Mouse (Mus musculus) heart, postnatal 36 days (tissue): ENCODE measurements around the gene 4430402I18Rik. TPM values are rescaled to one million over a fixed set of nuclear protein-coding genes. Genes with fewer than 3 reads are reported as not detected.
A peak's percentile ranks its signal among the peaks of the same experiment; 100 is the strongest.
"Not testable (repeated sequence)": the region's sequence is repeated elsewhere in the genome, so short reads cannot be mapped to it uniquely, and the experiment has no call there.

Experiments used
- DNase-seq, 2 experiments: peaks; one replicate each; pipeline ENCODE4 v3.0.0; 2021 to 2022
- intact Hi-C: fragments of 180-260 bp; cut with DNase I; formaldehyde crosslinking; loops from one replicate; pipeline ENCODE4 v1.15.1; 2025
- total RNA-seq, 2 experiments: library from RNA; stranded (reverse); gene quantifications; 2 replicates each; pipeline ENCODE4 v1.2.3; 2021

Gene 4430402I18Rik
- 10 to 100 TPM; 22.9 to 25.9 TPM for total RNA-seq

- no peak for DNase-seq
- intact Hi-C loops: no loop called here
Observed at GRCm38 (mm10) chr19:28967652-28968051, at the start of gene 4430402I18Rik. Gene 4430402I18Rik, minus strand, starts transcription at chr19:28967800.

- intact Hi-C loops: no loop called here
- DNase-seq: no peak
Observed at GRCm38 (mm10) chr19:29016786-29017185, 49.2 kb upstream of the 4430402I18Rik start.

DNA sequence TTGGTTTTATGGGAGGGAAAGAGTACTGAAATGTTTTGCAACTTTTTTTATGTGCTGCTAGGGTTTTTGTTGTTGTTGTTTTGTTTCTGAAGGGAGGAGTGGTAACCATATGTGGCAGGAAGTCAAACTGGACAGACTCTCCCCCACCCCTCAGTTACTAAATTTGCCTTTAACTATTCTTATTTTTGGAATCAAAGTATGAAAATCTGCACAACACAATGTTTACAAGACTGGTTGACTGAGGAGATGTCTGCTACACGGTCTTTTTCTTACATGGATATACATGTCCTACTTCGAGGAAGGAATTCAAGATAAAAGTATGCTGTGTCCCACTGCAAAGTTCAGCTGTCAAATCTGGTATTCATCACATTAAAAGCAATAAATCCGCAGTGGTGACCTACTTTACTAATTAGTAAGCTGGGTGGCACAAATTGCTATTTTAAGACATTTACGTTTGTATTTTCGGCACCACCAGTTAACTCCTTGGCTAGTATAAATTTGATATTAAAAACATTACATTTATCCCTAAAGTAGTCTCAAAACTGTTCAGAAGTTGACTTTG is 48.7 kb upstream of the 4430402I18Rik start:
- intact Hi-C loops: no loop called here
- no peak for DNase-seq

GRCm38 (mm10) chr19:29015410-29016203 is 48.0 kb upstream of the 4430402I18Rik start:
- DNase-seq: no peak
- intact Hi-C loops: no loop called here

GRCm38 (mm10) chr19:29014466-29015055 is 47.0 kb upstream of the 4430402I18Rik start:
- intact Hi-C loops: no loop called here
- no peak for DNase-seq

- intact Hi-C loops: no loop called here
Observed at GRCm38 (mm10) chr19:29011355-29011990, 43.9 kb upstream of the 4430402I18Rik start.

DNA sequence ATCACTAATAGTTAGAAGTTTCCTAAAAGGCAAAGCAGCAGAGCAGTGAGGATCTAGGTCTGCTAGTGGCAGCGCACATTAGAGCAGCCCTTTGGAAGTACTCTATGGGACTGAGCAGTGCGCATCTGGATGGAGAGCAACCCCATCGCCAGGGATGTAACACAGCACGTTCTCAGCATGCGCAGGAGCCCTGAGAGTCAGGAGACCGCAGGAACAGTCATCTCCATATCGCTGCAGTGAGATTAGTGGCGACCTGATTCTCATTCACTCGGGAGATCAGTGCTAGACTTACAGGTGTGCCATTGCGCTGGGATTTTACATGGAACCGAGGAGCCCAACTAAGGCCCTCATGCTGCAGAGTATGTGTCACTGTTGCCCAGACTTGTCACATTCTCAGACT is 41.4 kb upstream of the 4430402I18Rik start:
- intact Hi-C loops: no loop called here
- DNase-seq: no peak

More at GRCm38 (mm10) chr19:29011355-29011990, 43.9 kb upstream of the 4430402I18Rik start:
- no peak for DNase-seq

GRCm38 (mm10) chr19:29008069-29008706 is 40.6 kb upstream of the 4430402I18Rik start:
- intact Hi-C loops: no loop called here
- no peak for DNase-seq

DNA sequence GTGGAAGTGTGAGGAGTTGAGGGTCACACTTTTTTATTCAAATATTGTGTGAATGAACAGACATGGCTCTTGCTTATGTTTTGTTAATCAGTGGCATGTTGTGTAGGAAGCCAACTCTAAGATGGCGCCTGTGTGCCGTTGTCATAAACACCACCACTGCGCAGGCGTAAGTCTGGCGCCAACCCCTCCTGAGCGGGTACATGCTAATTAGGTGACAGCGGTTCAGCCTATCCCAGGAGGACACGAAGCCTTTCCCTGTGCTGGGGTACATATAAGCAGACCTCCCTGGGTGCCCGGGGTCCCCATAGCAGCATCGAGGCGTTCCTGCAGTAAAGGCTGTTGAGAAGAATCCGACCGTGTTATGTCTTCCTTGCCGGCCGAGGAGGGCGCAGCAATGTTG is 32.7 kb upstream of the 4430402I18Rik start:
- DNase-seq, intact Hi-C loops: not testable (repeated sequence)

- intact Hi-C loops: no loop called here
- no peak for DNase-seq
Observed at GRCm38 (mm10) chr19:28997976-28998630, 30.5 kb upstream of the 4430402I18Rik start.

GRCm38 (mm10) chr19:28995366-28995765 is 27.8 kb upstream of the 4430402I18Rik start:
- no peak for DNase-seq
- intact Hi-C loops: no loop called here

- intact Hi-C loops: loop anchor here (5.0 kb wide), 1 partner anchor 257 kb away; the partner anchor contains the start of gene Jak2
- DNase-seq: peak in 1 of 2 experiments; percentile 19
Observed at GRCm38 (mm10) chr19:28994870-28995269, 27.3 kb upstream of the 4430402I18Rik start.

- DNase-seq: no peak
- intact Hi-C loops: loop anchor here (2.0 to 5.0 kb wide), 4 partner anchors 27 to 261 kb away; partner anchors contain the start of genes Ak3 and Jak2
Observed at GRCm38 (mm10) chr19:28991391-28991790, 23.8 kb upstream of the 4430402I18Rik start.

- DNase-seq: no peak
- intact Hi-C loops: loop anchor here (2.0 to 5.0 kb wide), 4 partner anchors 26 to 262 kb away; partner anchors contain the start of genes Ak3 and Jak2
Observed at GRCm38 (mm10) chr19:28990590-28991221, 23.1 kb upstream of the 4430402I18Rik start.

GRCm38 (mm10) chr19:28990194-28990589 is 22.6 kb upstream of the 4430402I18Rik start, which contains the start of gene Cdc37l1:
Gene Cdc37l1, plus strand, starts transcription at chr19:28990352.
- peak; percentile 99 to 100 for DNase-seq
- intact Hi-C loops: loop anchor here (2.0 to 5.0 kb wide), 4 partner anchors 25 to 262 kb away; partner anchors contain the start of genes Ak3 and Jak2

DNA sequence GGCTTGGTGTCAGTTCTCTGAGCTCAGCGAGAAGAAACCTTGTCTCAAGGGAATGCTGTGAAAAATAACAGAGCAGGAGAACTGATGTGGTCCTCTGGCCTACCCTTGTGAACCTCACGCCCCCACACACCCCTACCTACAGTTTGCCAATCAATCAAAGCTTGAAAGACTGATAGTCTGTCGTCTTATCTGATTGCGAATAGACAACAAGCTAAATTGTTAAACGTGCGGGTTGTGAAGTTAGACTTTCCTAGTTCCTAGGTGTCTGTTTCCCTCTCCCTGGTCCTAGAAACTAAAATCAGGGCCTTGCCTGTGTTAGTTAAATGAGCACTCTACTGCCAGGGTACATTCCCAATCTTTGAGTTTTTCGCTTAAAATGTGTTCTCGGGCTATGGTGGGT is 21.9 kb upstream of the 4430402I18Rik start:
- intact Hi-C loops: loop anchor here (5.0 kb wide), 1 partner anchor 113 kb away; the partner anchor contains the start of gene Rcl1

DNA sequence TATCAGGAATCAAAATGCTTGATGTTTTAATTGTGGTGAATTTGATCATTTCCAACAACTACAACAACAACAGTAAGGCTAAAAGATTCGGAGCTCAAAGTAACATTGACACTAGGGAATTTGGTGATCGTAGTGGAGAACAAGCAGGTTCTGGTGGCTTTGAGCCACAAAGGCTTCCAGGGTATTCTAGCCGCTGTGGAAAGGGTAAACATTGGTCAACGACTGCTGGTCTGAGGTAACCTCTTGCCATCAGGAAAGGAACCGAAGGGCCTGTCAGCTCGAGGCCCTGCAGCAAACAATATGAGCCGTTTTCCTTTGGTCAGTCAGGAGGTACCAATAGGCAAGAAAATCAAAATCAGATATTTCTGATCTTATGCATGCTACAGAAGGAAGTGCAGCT is 15.0 kb upstream of the 4430402I18Rik start:
- DNase-seq: no peak
- intact Hi-C loops: no loop called here

More for the DNA sequence above, 21.9 kb upstream of the 4430402I18Rik start:
- no peak for DNase-seq

GRCm38 (mm10) chr19:28974862-28975611 is 7.4 kb upstream of the 4430402I18Rik start:
- DNase-seq: peak; percentile 82 to 83
- intact Hi-C loops: loop anchor here (1.0 to 5.0 kb wide), 2 partner anchors 87 to 380 kb away; no protein-coding TSS in a partner anchor
